Mouse (Mus musculus) forebrain, embryonic 15.5 days (tissue): ENCODE results near the gene Ccl21b. TPM values are rescaled to one million over a fixed set of nuclear protein-coding genes. Genes with fewer than 3 reads are reported as not detected.
"Not testable (repeated sequence)": the region's sequence is repeated elsewhere in the genome, so short reads cannot be mapped to it uniquely, and the experiment has no call there.

ENCODE experiments used
- ATAC-seq: fragments of 200-750 bp; cut with Nextera tagmentation; replicated peaks from 2 replicates; pipeline ENCODE4 v1.8.0; 2017; ENCODE audit warnings: mild to moderate bottlenecking, moderate TSS enrichment, moderate library complexity
- H3K27ac ChIP-seq: fragments of 300-500 bp; sonication (generic); replicated peaks from 2 replicates; pipeline ENCODE4 v1.5.1; 2015; ENCODE audit warnings: mild to moderate bottlenecking, inconsistent platforms
- H3K27me3 ChIP-seq: fragments of 300-500 bp; sonication (generic); 2 replicates; pipeline ENCODE4 v1.6.1; 2015; ENCODE audit warnings: inconsistent platforms
- H3K36me3 ChIP-seq: fragments of 300-500 bp; sonication (generic); 2 replicates; pipeline ENCODE4 v1.6.1; 2015; ENCODE audit warnings: mild to moderate bottlenecking, inconsistent platforms
- H3K4me1 ChIP-seq: fragments of 300-500 bp; sonication (generic); 2 replicates; pipeline ENCODE4 v1.6.1; 2015; ENCODE audit warnings: inconsistent platforms
- H3K4me2 ChIP-seq: fragments of 300-500 bp; sonication (generic); replicated peaks from 2 replicates; pipeline ENCODE4 v1.6.1; 2015; ENCODE audit warnings: mild to moderate bottlenecking, inconsistent platforms
- H3K4me3 ChIP-seq: fragments of 300-500 bp; sonication (generic); 2 replicates; pipeline ENCODE4 v1.5.1; 2015; ENCODE audit warnings: mild to moderate bottlenecking, inconsistent platforms
- H3K9ac ChIP-seq: fragments of 300-500 bp; sonication (generic); replicated peaks from 2 replicates; pipeline ENCODE4 v1.6.1; 2015; ENCODE audit warnings: mild to moderate bottlenecking, inconsistent platforms
- H3K9me3 ChIP-seq: fragments of 300-500 bp; sonication (generic); 2 replicates; pipeline ENCODE4 v1.6.1; 2016; ENCODE audit warnings: inconsistent platforms
- WGBS: fragments of 180-500 bp; shearing (Covaris S2); methylation state at CpG from one replicate; pipeline ENCODE4 v1.1.7; 2015; ENCODE audit warnings: mixed read lengths; 5-methylcytosine and 5-hydroxymethylcytosine counted together
- polyA plus RNA-seq: library from polyadenylated mRNA; unstranded; fragments of >200 nt; fragmentation: Nextera tagmentation; extraction: Ambion mirVana; gene quantifications from 2 replicates; pipeline ENCODE4 v1.2.1, GENCODE M21; 2015

The Ccl21b gene
- polyA plus RNA-seq, result not detected in 2 replicates

GRCm38 (mm10) chr4:42255467-42255866 is at the start of gene Ccl21b:
Ccl21b (plus strand) TSS chr4:42255767.
- H3K36me3 ChIP-seq, H3K9ac ChIP-seq, H3K27ac ChIP-seq, H3K4me2 ChIP-seq, H3K4me1 ChIP-seq, ATAC-seq, H3K9me3 ChIP-seq, H3K4me3 ChIP-seq, H3K27me3 ChIP-seq: not testable (repeated sequence)
- no CpG with 5 or more reads among the region's 5 CpGs for WGBS

DNA sequence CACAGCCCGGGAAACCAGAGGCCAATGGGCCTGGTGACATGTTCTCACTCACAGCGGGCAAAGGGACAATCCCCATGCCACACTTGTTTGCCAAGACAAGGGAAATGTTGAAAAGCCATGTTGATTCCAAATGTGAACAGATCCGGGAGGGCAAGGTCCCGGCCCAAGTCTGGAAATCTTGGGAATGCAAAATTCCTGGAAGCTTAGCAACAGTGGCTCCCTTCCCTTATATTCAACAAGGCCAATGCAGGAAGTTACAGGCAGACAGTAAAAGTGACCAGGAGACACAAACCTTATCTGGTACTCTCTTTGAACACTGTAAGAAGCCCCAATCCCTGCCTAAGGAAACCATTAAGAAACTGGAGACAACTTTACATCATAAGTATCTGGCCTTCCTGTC is 15.2 kb upstream of the Ccl21b start, which contains the start of gene Gm10600:
Gene Gm10600, plus strand, starts transcription at position 301 of the 400 bp plus-strand sequence.
- ATAC-seq, H3K27me3 ChIP-seq, H3K27ac ChIP-seq, H3K4me3 ChIP-seq, H3K9ac ChIP-seq, H3K9me3 ChIP-seq, H3K4me2 ChIP-seq, H3K4me1 ChIP-seq, H3K36me3 ChIP-seq: not testable (repeated sequence)
- WGBS, result no CpG with 5 or more reads among the region's 4 CpGs

- not testable (repeated sequence) for H3K36me3 ChIP-seq, H3K4me2 ChIP-seq, ATAC-seq, H3K27me3 ChIP-seq, H3K9ac ChIP-seq, H3K27ac ChIP-seq, H3K4me3 ChIP-seq, H3K4me1 ChIP-seq, H3K9me3 ChIP-seq
- WGBS, result no CpG with 5 or more reads among the region's 18 CpGs
Observed at GRCm38 (mm10) chr4:42293967-42294366, 38.4 kb downstream of the Ccl21b start, which contains the start of gene Gm21953. Gm21953 (plus strand) TSS chr4:42294267.

Other genes with a start within 250 kb of the Ccl21b start
- gene Gm21093, start 221.0 kb upstream of the Ccl21b start, polyA plus RNA-seq, result 0.31 TPM in 1 of 2 replicates, not detected in the other
- gene Gm3893, start 164.6 kb upstream of the Ccl21b start, polyA plus RNA-seq, result not detected in 2 replicates
- gene Gm13304, start 140.9 kb upstream of the Ccl21b start, polyA plus RNA-seq, result not detected in 2 replicates
- gene Gm13306, start 102.3 kb upstream of the Ccl21b start, polyA plus RNA-seq, result 0.89 and 1.8 TPM in 2 replicates
- gene Gm13305, start 87.2 kb upstream of the Ccl21b start, polyA plus RNA-seq, result not detected in 2 replicates
- not detected in 2 replicates for gene Gm10600, start 15.1 kb upstream of the Ccl21b start, polyA plus RNA-seq
- gene Gm21953, start 38.5 kb downstream of the Ccl21b start, polyA plus RNA-seq, result not detected in 2 replicates
- not detected in 2 replicates for gene Fam205a3, start 62.6 kb downstream of the Ccl21b start, polyA plus RNA-seq
- not detected in 2 replicates for gene Gm21586, start 183.6 kb downstream of the Ccl21b start, polyA plus RNA-seq
- gene Gm2163, start 211.0 kb downstream of the Ccl21b start, polyA plus RNA-seq, result 0.09 and 0.19 TPM in 2 replicates